Mouse (Mus musculus): ENCODE measurements around the gene BC051142. TPM values are rescaled to one million over a fixed set of nuclear protein-coding genes. Genes with fewer than 3 reads are reported as not detected.

Gene BC051142
- total RNA-seq (2023), result under 1 TPM; 0.57 to 0.69 TPM

DNA sequence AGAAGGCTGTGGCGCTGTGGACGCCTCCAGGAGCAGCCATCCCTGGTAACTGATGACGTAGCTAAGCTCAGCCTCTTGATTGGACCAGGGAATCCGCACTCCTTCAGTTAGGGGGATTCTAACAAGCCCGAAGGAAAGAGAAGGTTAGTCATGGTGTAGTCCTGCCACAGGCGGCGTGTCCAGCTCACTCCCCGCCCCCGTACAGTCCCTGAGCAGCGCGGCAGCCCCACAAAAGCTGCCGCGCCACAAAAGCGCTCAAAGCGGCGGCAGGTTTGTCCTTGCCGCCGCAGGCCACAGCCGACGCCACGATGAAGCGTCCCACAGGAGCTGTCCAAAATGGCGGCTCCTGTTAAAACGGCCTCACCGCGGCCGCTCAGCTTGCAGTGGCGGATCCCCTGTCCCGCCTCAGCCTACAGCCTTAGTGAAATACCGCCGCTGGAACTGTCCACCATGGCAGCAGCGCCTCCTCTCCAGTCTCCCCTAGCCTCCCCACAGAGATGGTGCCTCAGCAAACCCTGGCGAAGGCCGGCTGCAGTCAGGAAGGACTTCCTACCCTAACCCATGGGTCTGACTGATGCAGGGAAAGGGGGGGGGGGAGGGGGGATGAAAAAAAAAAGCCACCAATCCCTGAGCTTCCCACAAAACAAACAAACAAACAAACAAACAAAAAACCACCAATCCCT, at the start of gene BC051142:
Gene BC051142 (plus strand): TSS at position 110 of the 683 bp plus-strand sequence.

DNA sequence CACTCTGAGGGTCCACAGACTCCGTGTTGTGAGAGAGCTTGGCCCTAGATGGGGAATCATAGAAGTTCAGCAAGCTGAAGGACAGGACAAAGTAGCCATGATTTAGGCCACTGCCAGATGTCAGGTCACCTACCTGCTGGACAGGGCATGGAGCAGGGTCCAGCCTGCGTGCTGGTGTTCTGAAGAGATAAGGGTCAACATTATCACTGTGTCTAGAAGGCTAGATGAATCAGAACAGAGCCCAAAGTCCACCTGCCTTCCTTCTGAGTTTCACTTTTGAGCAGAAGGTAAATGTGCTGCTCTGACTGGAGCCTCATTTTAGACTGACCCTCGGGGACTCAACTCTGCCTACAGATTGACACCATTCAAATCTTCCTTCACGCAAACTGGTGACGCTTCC, 44.1 kb upstream of the BC051142 start, which contains the start of gene Btnl2:
Gene Btnl2 (plus strand): TSS at position 284 of the 400 bp plus-strand sequence.

DNA sequence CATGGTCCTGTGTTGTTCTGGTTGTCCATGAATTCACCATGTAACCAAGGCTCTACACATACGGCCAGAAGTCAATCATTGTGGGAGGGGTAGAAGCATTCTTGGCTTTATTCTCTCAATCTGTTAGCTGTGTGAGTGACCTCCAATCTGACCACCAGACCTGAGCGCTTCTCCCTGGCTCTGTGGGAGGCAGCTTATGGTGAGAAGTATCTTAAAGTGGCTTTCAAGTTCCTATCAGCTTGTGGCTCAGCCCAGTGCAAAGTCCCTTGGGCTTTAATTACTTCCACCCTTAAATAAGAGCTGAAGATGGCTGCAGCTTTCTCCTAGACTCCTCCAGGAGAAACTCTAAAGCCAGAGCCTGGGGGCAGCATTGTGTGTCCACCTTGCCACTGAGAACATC, 21.8 kb upstream of the BC051142 start, which contains the start of gene Btnl1:
Gene Btnl1 (plus strand): TSS at position 286 of the 400 bp plus-strand sequence.

DNA sequence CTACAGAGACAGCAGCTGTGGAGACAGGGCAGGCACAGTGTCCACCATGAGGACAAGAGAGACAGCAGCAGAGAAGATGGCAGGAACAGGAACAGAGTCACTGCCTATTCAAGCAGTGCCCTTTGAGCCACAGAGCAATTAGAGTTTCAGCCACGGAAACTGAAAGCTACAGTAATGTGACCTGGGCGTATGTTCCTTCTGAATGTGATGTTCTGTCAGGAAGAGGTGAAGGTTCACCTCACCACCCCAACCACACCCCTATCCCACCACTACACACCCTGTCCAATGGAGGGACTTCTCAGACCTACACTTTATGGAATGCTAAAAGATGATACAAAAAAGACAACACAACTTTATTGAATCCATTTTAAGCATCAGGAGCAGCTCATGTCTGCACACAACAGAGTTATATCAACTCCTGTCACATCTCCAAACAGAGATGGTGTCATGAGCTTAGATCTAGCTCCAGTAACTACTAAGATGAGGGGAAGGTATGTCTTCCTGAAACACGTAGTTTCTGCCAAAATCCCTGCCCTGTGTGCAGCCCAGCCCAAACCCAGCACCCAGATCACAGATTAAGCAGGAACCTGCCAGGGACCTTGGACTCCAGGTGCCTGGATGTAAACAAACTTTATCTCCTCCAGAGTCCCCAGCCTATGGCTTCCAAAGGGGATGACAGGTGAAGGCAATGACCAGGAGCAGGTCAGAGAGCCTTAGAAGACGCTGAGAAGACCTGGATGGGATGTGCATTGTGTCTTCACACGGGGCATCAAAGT, 78.8 kb downstream of the BC051142 start, which contains the start of gene Btnl4:
Gene Btnl4 (minus strand): TSS at position 81 of the 776 bp plus-strand sequence.

Other genes starting within 250 kb of the BC051142 start
- gene H2-DMb1, start 245.7 kb upstream of the BC051142 start, total RNA-seq (2023), result 10 to 100 TPM; 34.0 to 36.4 TPM
- gene Tap1, start 211.3 kb upstream of the BC051142 start, total RNA-seq (2023), result 10 to 100 TPM; 52.6 to 57.7 TPM
- 10 to 100 TPM; 87.2 to 92.0 TPM for gene Psmb9, start 211.1 kb upstream of the BC051142 start, total RNA-seq (2023)
- gene Psmb8, start 201.1 kb upstream of the BC051142 start, total RNA-seq (2023), result 100 to 1,000 TPM in 1 of 2 experiments, 10 to 100 TPM in 1; 99.8 to 111 TPM
- gene Tap2, start 195.3 kb upstream of the BC051142 start, total RNA-seq (2023), result 10 to 100 TPM; 71.9 to 84.9 TPM
- 1 to 10 TPM; 2.9 to 3.4 TPM for gene H2-Ob, start 159.9 kb upstream of the BC051142 start, total RNA-seq (2023)
- gene H2-Ab1, start 141.1 kb upstream of the BC051142 start, total RNA-seq (2023), result 10 to 100 TPM; 45.1 to 87.0 TPM
- 10 to 100 TPM; 40.3 to 76.5 TPM for gene H2-Aa, start 111.0 kb upstream of the BC051142 start, total RNA-seq (2023)
- gene H2-Eb1, start 93.0 kb upstream of the BC051142 start, total RNA-seq (2023), result 10 to 100 TPM; 19.5 to 42.5 TPM
- under 1 TPM; 0.09 to 0.13 TPM for gene H2-Eb2, start 73.2 kb upstream of the BC051142 start, total RNA-seq (2023)
- 1 to 10 TPM; 3.3 TPM for gene Btnl2, start 44.0 kb upstream of the BC051142 start, total RNA-seq (2023)
- not detected for gene Btnl1, start 21.7 kb upstream of the BC051142 start, total RNA-seq (2023)
- not detected for gene Btnl4, start 78.5 kb downstream of the BC051142 start, total RNA-seq (2023)
- gene Btnl6, start 118.5 kb downstream of the BC051142 start, total RNA-seq (2023), result not detected
- under 1 TPM; 0.22 to 0.87 TPM for gene Notch4, start 165.4 kb downstream of the BC051142 start, total RNA-seq (2023)
- 100 to 1,000 TPM; 393 to 441 TPM for gene Gpsm3, start 191.0 kb downstream of the BC051142 start, total RNA-seq (2023)
- 10 to 100 TPM; 83.0 to 93.9 TPM for gene Pbx2, start 192.4 kb downstream of the BC051142 start, total RNA-seq (2023)
- gene Ager, start 199.0 kb downstream of the BC051142 start, total RNA-seq (2023), result 1 to 10 TPM; 7.1 to 8.5 TPM
- gene Rnf5, start 204.9 kb downstream of the BC051142 start, total RNA-seq (2023), result 10 to 100 TPM; 36.7 to 38.2 TPM
- gene Agpat1, start 205.4 kb downstream of the BC051142 start, total RNA-seq (2023), result 10 to 100 TPM; 49.9 to 51.8 TPM
- gene Egfl8, start 217.2 kb downstream of the BC051142 start, total RNA-seq (2023), result 1 to 10 TPM; 2.7 to 7.8 TPM
- 10 to 100 TPM; 33.7 to 40.0 TPM for gene Ppt2, start 229.7 kb downstream of the BC051142 start, total RNA-seq (2023)
- gene Prrt1, start 230.7 kb downstream of the BC051142 start, total RNA-seq (2023), result under 1 TPM in 1 of 2 experiments, not detected in 1; 0.53 TPM
- 10 to 100 TPM in 1 of 2 experiments, 1 to 10 TPM in 1; 9.7 to 16.6 TPM for gene Fkbpl, start 245.9 kb downstream of the BC051142 start, total RNA-seq (2023)
- gene Atf6b, start 248.3 kb downstream of the BC051142 start, total RNA-seq (2023), result 10 to 100 TPM; 61.2 to 71.9 TPM